24 mouse cellular contexts compared by ENCODE assay signal in the genomic region with DNA sequence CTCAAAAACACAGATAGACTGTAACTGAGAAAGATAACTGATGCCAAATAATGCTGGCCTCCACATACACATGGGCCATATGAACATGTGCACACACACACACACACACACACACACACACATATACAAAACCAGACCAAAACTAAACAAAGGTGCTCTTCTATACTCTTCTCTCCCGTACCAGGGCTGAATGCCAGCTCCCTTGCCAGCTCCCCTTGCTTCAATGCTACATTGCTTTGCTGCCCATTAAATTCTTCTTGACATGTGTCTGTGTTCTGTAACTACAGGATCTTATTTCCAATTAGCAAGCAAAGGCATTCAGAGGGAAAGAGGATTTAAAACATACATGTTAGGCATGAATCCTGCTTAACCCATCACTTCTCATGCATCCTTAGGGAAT.
DNase-seq lines count a peak whose midpoint lies in the region; ATAC-seq and TF ChIP-seq lines count a peak whose summit lies in the region.
"Had no signal": no experiment of that assay in that cellular context is flagged by ENCODE, and none has a peak within 500 bp of the region (broad histone marks: within the 10 kb centered on the region; RNA-seq: fewer than 3 reads in every experiment).

No protein-coding gene starts in this region.

- H3K36me3 ChIP-seq in midbrain, postnatal 0 days (ENCODE audit: insufficient read depth, low read length), result no peaks in the 10 kb centered on the region
- no peaks in the 10 kb centered on the region for H3K36me3 ChIP-seq in midbrain, embryonic 13.5 days
- H3K36me3 ChIP-seq: embryonic facial prominence, embryonic 12.5 days; embryonic facial prominence, embryonic 15.5 days; G1E; hindbrain, embryonic 12.5 days; hindbrain, embryonic 15.5 days had no signal

- H3K27me3 ChIP-seq in midbrain, postnatal 0 days (ENCODE audit: insufficient read depth, low read length), result no peaks in the 10 kb centered on the region
- H3K27me3 ChIP-seq in midbrain, embryonic 13.5 days, result no peaks in the 10 kb centered on the region
- H3K27me3 ChIP-seq: CH12.LX; embryonic facial prominence, embryonic 12.5 days; embryonic facial prominence, embryonic 15.5 days; hindbrain, embryonic 12.5 days; hindbrain, embryonic 15.5 days had no signal

- H3K4me1 ChIP-seq in midbrain, postnatal 0 days (ENCODE audit: insufficient read depth, low read length), result no peaks in the 10 kb centered on the region
- no peaks in the 10 kb centered on the region for H3K4me1 ChIP-seq in midbrain, embryonic 13.5 days (replicated peaks)
- H3K4me1 ChIP-seq: embryonic facial prominence, embryonic 12.5 days; embryonic facial prominence, embryonic 15.5 days; hindbrain, embryonic 12.5 days; hindbrain, embryonic 15.5 days had no signal

- no peak overlapping the region for H3K4me2 ChIP-seq in midbrain, postnatal 0 days (ENCODE audit: low read depth, low read length, poor library complexity, severe bottlenecking)
- no peak overlapping the region for H3K4me2 ChIP-seq in midbrain, embryonic 13.5 days (replicated peaks)
- H3K4me2 ChIP-seq: embryonic facial prominence, embryonic 12.5 days; embryonic facial prominence, embryonic 15.5 days; heart, embryonic 11.5 days; hindbrain, embryonic 12.5 days; hindbrain, embryonic 15.5 days had no signal

- no peak overlapping the region for H3K4me3 ChIP-seq in midbrain, postnatal 0 days (ENCODE audit: low read depth, low read length)
- H3K4me3 ChIP-seq in midbrain, embryonic 13.5 days (replicated peaks), result no peak overlapping the region
- H3K4me3 ChIP-seq: embryonic facial prominence, embryonic 12.5 days; embryonic facial prominence, embryonic 15.5 days; hindbrain, embryonic 12.5 days; hindbrain, embryonic 15.5 days had no signal

- no peaks in the 10 kb centered on the region for H3K9me3 ChIP-seq in midbrain, postnatal 0 days (ENCODE audit: low read length)
- no peaks in the 10 kb centered on the region for H3K9me3 ChIP-seq in midbrain, embryonic 13.5 days
- H3K9me3 ChIP-seq: embryonic facial prominence, embryonic 12.5 days; embryonic facial prominence, embryonic 15.5 days; G1E; hindbrain, embryonic 12.5 days; hindbrain, embryonic 15.5 days had no signal

- 60% methylated on average over 1 of the region's 1 CpGs for WGBS in midbrain, postnatal 0 days
- 59% methylated on average over 1 of the region's 1 CpGs for WGBS in midbrain, embryonic 13.5 days

- ATAC-seq in midbrain, postnatal 0 days (ENCODE audit: low FRiP score), result no peak
- no peak for ATAC-seq in midbrain, embryonic 13.5 days
- ATAC-seq: forebrain, embryonic 16.5 days; inflammation-experienced regulatory T-cells, adult 6 months; intestine, embryonic 16.5 days had no signal

- TF ChIP-seq CTCF in midbrain, postnatal 0 days (IDR thresholded peaks at IDR 0.05), result no peak

- peak; percentile 57 to 69 for DNase-seq in cerebellum, postnatal 14 days
- no peak for DNase-seq in cerebellum, adult 11 months
- DNase-seq in left cerebral cortex, postnatal 4 days, result peak; percentile 56
- no peak for DNase-seq in left cerebral cortex, adult 9 months (ENCODE audit: low spot score in 2 of 2)
- peak; percentile 14 for DNase-seq in midbrain, postnatal 0 days (ENCODE audit: low spot score)
- no peak for DNase-seq in gastrocnemius, adult 8-10 months (ENCODE audit: low spot score in 2 of 2)
- DNase-seq: adrenal gland, adult 2 months; adrenal gland, postnatal 25 days; B cell, adult 2 months; cerebellum, adult 8-10 months; cerebellum, postnatal 25 days; gastrocnemius, postnatal 14 days; heart, adult 11 months had no signal

- H3K9ac ChIP-seq in midbrain, postnatal 0 days (replicated peaks; ENCODE audit: low read length, poor library complexity, severe bottlenecking), result no peak overlapping the region
- H3K9ac ChIP-seq in midbrain, embryonic 13.5 days (replicated peaks), result no peak overlapping the region
- H3K9ac ChIP-seq: embryonic facial prominence, embryonic 12.5 days; embryonic facial prominence, embryonic 15.5 days; hindbrain, embryonic 12.5 days; hindbrain, embryonic 15.5 days had no signal

- no peak overlapping the region for H3K27ac ChIP-seq in midbrain, postnatal 0 days (ENCODE audit: low read depth, low read length)
- H3K27ac ChIP-seq in midbrain, embryonic 13.5 days, result no peak overlapping the region
- H3K27ac ChIP-seq: embryonic facial prominence, embryonic 12.5 days; embryonic facial prominence, embryonic 15.5 days; hindbrain, embryonic 12.5 days; hindbrain, embryonic 15.5 days had no signal

- intact Hi-C loops in left cerebral cortex, postnatal 4 days (cut with DNase I), result no loop called here

Comparison
In these comparisons a context has a peak if more than half of its experiments do, and no peak if none do; other contexts are left out.
1. DNase-seq: peak in cerebellum, postnatal 14 days (2 of 2), left cerebral cortex, postnatal 4 days (single experiment) and midbrain, postnatal 0 days (single experiment); none in cerebellum, adult 11 months (single experiment), left cerebral cortex, adult 9 months (0 of 2) and gastrocnemius, adult 8-10 months (0 of 2).